Mouse (Mus musculus) thymus, postnatal 0 days (tissue): ENCODE measurements at regions not wholly inside any gene's neighbourhood (a gene's known extent, or its start where the extent isn't known, plus 50 kb on each side); places are given as distances from the start of the nearest gene placed in this dataset.

Experiments used
- DNase-seq: peaks from one replicate; pipeline ENCODE4 v3.0.0-alpha.2; 2015; ENCODE audit warnings: low spot score

GRCm38 (mm10) chr8:90636770-90637169 is 180.4 kb downstream of the Gm19935 start:
- no peak for DNase-seq

- no peak for DNase-seq
These were observed 181.3 kb downstream of the Gm19935 start for GRCm38 (mm10) chr8:90635766-90636492.

- DNase-seq: no peak
These were observed 186.4 kb downstream of the Gm19935 start for GRCm38 (mm10) chr8:90630796-90631195.

- DNase-seq: no peak
These were observed 208.8 kb downstream of the Gm19935 start for GRCm38 (mm10) chr8:90608410-90608809.

GRCm38 (mm10) chr8:90600946-90601695 is 216.1 kb downstream of the Gm19935 start:
- DNase-seq: no peak

- no peak for DNase-seq
These were observed 219.8 kb downstream of the Gm19935 start for GRCm38 (mm10) chr8:90597376-90597775.

- DNase-seq: no peak
These were observed 231.3 kb upstream of the Tox3 start for GRCm38 (mm10) chr8:90579426-90579825.

- no peak for DNase-seq
These were observed 228.8 kb upstream of the Tox3 start for GRCm38 (mm10) chr8:90576976-90577375.

GRCm38 (mm10) chr8:90574676-90575075 is 226.5 kb upstream of the Tox3 start:
- DNase-seq: no peak

GRCm38 (mm10) chr8:90556079-90556427 is 207.9 kb upstream of the Tox3 start:
- DNase-seq: no peak

- DNase-seq: no peak
These were observed 207.4 kb upstream of the Tox3 start for GRCm38 (mm10) chr8:90555415-90556078.

GRCm38 (mm10) chr8:90547276-90547675 is 199.1 kb upstream of the Tox3 start:
- DNase-seq: no peak

- no peak for DNase-seq
These were observed 194.5 kb upstream of the Tox3 start for GRCm38 (mm10) chr8:90542619-90543018.

GRCm38 (mm10) chr8:90536196-90536640 is 188.1 kb upstream of the Tox3 start:
- DNase-seq: no peak

GRCm38 (mm10) chr8:90535515-90536156 is 187.5 kb upstream of the Tox3 start:
- no peak for DNase-seq

GRCm38 (mm10) chr8:90521393-90521792 is 173.2 kb upstream of the Tox3 start:
- DNase-seq: no peak

GRCm38 (mm10) chr8:90520186-90520585 is 172.0 kb upstream of the Tox3 start:
- DNase-seq: no peak

- no peak for DNase-seq
These were observed 171.4 kb upstream of the Tox3 start for GRCm38 (mm10) chr8:90519567-90519966.

GRCm38 (mm10) chr8:90514191-90514590 is 166.0 kb upstream of the Tox3 start:
- DNase-seq: no peak

- DNase-seq: no peak
These were observed 165.5 kb upstream of the Tox3 start for GRCm38 (mm10) chr8:90513601-90514000.

- no peak for DNase-seq
These were observed 165.0 kb upstream of the Tox3 start for GRCm38 (mm10) chr8:90513102-90513501.

GRCm38 (mm10) chr8:90512594-90512993 is 164.5 kb upstream of the Tox3 start:
- no peak for DNase-seq
